Mouse (Mus musculus) liver, embryonic 14 days (tissue): ENCODE measurements around the gene Gm15262. TPM values are rescaled to one million over a fixed set of nuclear protein-coding genes. Genes with fewer than 3 reads are reported as not detected.

ENCODE experiments used
- polyA plus RNA-seq: library from polyadenylated mRNA; depleted of rRNA; stranded (reverse); fragments of >200 nt; gene quantifications from 2 replicates; pipeline ENCODE4 v1.2.3, GENCODE M21; 2012; rRNA removed

Gene Gm15262
- polyA plus RNA-seq: not detected in 2 replicates

GRCm38 (mm10) chrX:161287156-161287555 lies at the start of gene Gm15262:
Gene Gm15262 (plus strand): TSS chrX:161287456.

Other genes with a start within 250 kb of the Gm15262 start
- 0.69 and 0.83 TPM in 2 replicates for gene Scml2, start 170.3 kb upstream of the Gm15262 start, polyA plus RNA-seq